Mouse (Mus musculus) brain, embryonic 14.5 days (tissue): Measurements from ENCODE around the gene Gstk1.

ENCODE experiments used
- CTCF ChIP-seq: fragments of 200-500 bp; IDR thresholded peaks from 2 replicates; pipeline ENCODE4 v1.5.1; 2012; ENCODE audit warnings: inconsistent platforms, mild to moderate bottlenecking, moderate library complexity, borderline replicate concordance; ENCODE audit not compliant: insufficient read depth, insufficient read length; ENCODE audit errors: extremely low read depth
- POLR2A ChIP-seq: fragments of 200-500 bp; IDR thresholded peaks from 2 replicates; pipeline ENCODE4 v1.6.1; 2012; ENCODE audit warnings: mild to moderate bottlenecking, inconsistent platforms, borderline replicate concordance; ENCODE audit not compliant: poor library complexity, insufficient read depth, insufficient read length, severe bottlenecking; ENCODE audit errors: extremely low read depth

DNA sequence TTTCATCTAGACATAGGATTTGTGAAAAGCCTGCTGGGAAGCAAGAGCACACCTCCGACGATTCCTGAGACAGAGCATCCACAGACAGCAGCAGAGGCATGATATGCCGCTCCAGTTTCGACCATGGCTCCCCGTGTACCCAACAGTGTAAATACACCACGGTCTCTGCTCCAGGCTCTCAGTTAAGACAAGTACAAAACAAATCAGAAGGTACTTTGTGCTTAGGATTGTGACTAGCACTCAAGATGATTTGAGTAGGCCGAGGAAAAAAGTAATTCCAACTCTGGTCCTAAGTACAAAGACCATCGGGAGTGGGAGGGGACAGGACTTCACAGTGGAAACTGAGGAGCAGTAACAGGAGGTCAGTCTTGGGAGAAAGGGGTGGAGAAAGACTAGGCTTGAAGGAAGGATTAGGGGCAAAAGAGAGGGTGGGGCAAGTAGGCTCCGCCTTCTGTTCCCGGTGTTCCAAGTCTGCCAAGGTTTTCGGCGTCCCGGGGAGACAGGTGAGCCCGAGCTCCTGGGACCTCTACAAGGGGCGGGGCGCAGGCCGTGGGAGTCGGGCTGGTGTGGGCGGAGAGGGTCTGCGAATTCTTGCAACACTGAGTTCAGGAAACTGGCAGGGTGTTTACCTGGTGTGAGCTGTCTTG is 15.9 kb downstream of the Gstk1 start, which contains the start of gene Tmem139:
- TF ChIP-seq CTCF (no peak), POLR2A (no peak)
